Mouse (Mus musculus) hindbrain, embryonic 16.5 days (tissue): Measurements from ENCODE around the gene Edrf1. TPM values are rescaled to one million over a fixed set of nuclear protein-coding genes. Genes with fewer than 3 reads are reported as not detected.

Experiments
- ATAC-seq: fragments of 200-750 bp; cut with Nextera tagmentation; 2 replicates; pipeline ENCODE4 v1.8.0; 2017; ENCODE audit warnings: moderate TSS enrichment, moderate library complexity
- H3K27ac ChIP-seq: fragments of 300-500 bp; sonication (generic); 2 replicates; pipeline ENCODE4 v1.5.1; 2014; ENCODE audit warnings: low read depth, mild to moderate bottlenecking, control low read depth, low read length, moderate library complexity
- H3K27me3 ChIP-seq: fragments of 300-500 bp; sonication (generic); replicated peaks from 2 replicates; pipeline ENCODE4 v1.6.1; 2014; ENCODE audit warnings: low read length; ENCODE audit not compliant: control insufficient read depth, insufficient read depth
- H3K36me3 ChIP-seq: fragments of 300-500 bp; sonication (generic); 2 replicates; pipeline ENCODE4 v1.6.1; 2014; ENCODE audit warnings: mild to moderate bottlenecking, low read length, moderate library complexity, mixed read lengths; ENCODE audit not compliant: control insufficient read depth, insufficient read depth
- H3K4me1 ChIP-seq: fragments of 300-500 bp; sonication (generic); 2 replicates; pipeline ENCODE4 v1.6.1; 2014; ENCODE audit warnings: low read depth, low read length; ENCODE audit not compliant: control insufficient read depth, insufficient read depth
- H3K4me2 ChIP-seq: fragments of 300-500 bp; sonication (generic); 2 replicates; pipeline ENCODE4 v1.6.1; 2014; ENCODE audit warnings: mild to moderate bottlenecking, low read length, control low read depth, moderate library complexity
- H3K4me3 ChIP-seq: fragments of 300-500 bp; sonication (generic); 2 replicates; pipeline ENCODE4 v1.5.1; 2014; ENCODE audit warnings: mild to moderate bottlenecking, low read length, control low read depth, moderate library complexity
- H3K9ac ChIP-seq: fragments of 300-500 bp; sonication (generic); 2 replicates; pipeline ENCODE4 v1.6.1; 2014; ENCODE audit warnings: low read depth, mild to moderate bottlenecking, control low read depth, low read length, moderate library complexity
- H3K9me3 ChIP-seq: fragments of 300-500 bp; sonication (generic); 2 replicates; pipeline ENCODE4 v1.6.1; 2014; ENCODE audit warnings: mild to moderate bottlenecking, low read length, moderate library complexity; ENCODE audit not compliant: control insufficient read depth
- WGBS: fragments of 180-500 bp; shearing (Covaris S2); extraction: QIAGEN DNeasy Blood & Tissue Kit; methylation state at CpG from one replicate; pipeline ENCODE4 v1.1.7; 2014; 5-methylcytosine and 5-hydroxymethylcytosine counted together
- polyA plus RNA-seq: library from polyadenylated mRNA; unstranded; fragments of >200 nt; fragmentation: Nextera tagmentation; extraction: Ambion mirVana; gene quantifications from 2 replicates; pipeline ENCODE4 v1.2.1, GENCODE M21; 2015

Edrf1 gene
- polyA plus RNA-seq, 1 experiment from 2014 or later: 14.9 TPM

DNA sequence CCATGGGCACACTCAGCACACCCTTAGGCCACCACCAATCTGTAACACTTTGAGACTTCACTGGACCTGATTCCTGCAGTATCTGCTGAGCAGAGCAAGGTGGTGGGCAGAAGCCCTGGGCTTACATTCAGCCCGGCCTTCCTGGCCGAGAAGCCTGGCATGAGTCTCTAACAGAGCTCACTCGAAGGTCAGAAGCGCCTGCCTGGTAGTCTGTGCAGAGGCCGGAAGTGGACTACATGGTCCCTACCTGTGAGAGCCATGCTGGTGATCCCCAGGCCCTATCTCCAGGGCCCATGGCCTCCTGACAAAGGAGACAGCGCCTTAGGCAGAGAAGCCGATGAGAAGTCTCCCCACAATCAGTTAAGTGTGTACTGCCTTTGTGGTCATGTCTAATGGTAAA is 64.0 kb downstream of the Edrf1 start:
- H3K27ac ChIP-seq: no peak overlapping the region
- no peaks in the 10 kb centered on the region for H3K4me1 ChIP-seq
- no peak overlapping the region for H3K4me2 ChIP-seq
- 94% methylated on average over 7 of the region's 7 CpGs for WGBS
- no peaks in the 10 kb centered on the region for H3K9me3 ChIP-seq
- H3K36me3 ChIP-seq: no peaks in the 10 kb centered on the region; the same call in 1 of the 2 replicates
- no peaks in the 10 kb centered on the region for H3K27me3 ChIP-seq
- H3K4me3 ChIP-seq: no peak overlapping the region
- H3K9ac ChIP-seq: no peak overlapping the region
- no peak for ATAC-seq

DNA sequence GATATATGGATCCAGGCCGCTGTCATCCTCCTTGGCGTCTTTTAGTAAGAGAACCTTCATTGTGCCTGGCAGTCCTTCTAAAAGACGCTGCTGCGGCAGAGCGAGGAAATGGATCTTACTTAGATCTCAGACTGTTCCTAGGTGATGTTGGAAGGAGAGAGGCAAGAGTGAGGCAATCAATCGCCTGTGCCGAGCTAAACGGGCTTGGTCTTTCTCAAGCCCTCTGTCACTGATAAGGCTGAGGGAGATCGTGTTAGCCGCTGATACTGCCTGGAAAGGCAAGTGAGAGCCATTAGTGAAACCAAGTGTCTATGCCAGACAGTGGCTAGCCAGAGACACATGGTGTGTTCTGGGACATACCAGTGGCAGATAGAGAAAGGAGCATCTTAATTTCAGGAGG is 65.0 kb downstream of the Edrf1 start:
- no peak overlapping the region for H3K4me2 ChIP-seq
- no peaks in the 10 kb centered on the region for H3K4me1 ChIP-seq
- 93% methylated on average over 10 of the region's 10 CpGs for WGBS
- no peaks in the 10 kb centered on the region for H3K9me3 ChIP-seq
- H3K9ac ChIP-seq: no peak overlapping the region
- H3K27me3 ChIP-seq: no peaks in the 10 kb centered on the region
- ATAC-seq: no peak
- H3K4me3 ChIP-seq: no peak overlapping the region
- no peaks in the 10 kb centered on the region; the same call in 1 of the 2 replicates for H3K36me3 ChIP-seq
- no peak overlapping the region for H3K27ac ChIP-seq

DNA sequence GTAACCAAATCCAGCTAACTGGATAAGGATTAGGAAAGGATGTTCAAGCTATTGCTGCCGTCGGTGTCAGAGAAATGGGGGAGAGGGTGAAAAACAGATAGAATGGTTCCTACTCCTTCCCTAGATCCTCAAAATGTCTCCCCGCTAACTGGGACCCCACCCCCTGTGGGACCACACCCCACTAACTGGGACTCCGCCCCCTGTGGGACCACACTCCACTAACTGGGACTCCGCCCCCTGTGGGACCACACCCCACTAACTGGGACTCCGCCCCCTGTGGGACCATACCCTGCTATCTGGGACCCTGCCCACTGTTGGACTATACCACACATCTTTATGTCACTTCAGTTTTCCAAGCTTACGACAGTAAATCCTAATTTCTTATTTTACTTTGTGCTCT is 66.6 kb downstream of the Edrf1 start:
- WGBS: 94% methylated on average over 7 of the region's 7 CpGs

DNA sequence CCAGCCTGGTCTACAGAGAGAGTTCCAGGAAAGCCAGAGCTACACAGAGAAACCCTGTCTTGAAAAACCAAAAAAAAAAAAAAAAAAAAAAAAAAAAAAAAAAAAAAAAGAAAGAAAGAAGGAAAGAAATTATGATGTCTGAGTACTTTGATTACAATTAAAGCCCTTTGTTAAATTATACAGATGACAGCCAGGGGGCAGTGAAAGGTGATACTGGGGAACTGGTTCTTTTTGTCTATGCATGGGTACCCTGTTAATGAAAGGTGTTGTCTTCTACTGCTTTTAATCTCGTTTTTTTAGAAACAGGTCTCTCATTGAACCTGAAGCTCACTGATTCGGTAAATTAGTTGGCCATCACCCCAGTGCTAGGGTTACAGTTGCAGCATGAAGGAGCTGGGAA is 70.0 kb downstream of the Edrf1 start:
- ATAC-seq: no peak
- Histone ChIP-seq H3K4me1 (peaks cover 12% of the 10 kb centered on the region), H3K27me3 (no peaks in the 10 kb centered on the region), H3K36me3 (no peaks in the 10 kb centered on the region), H3K4me3 (no peak overlapping the region), H3K9ac (no peak overlapping the region), H3K4me2 (no peak overlapping the region), H3K27ac (no peak overlapping the region), H3K9me3 (no peaks in the 10 kb centered on the region)
- 88% methylated on average over 2 of the region's 2 CpGs for WGBS

More for the DNA sequence above, 66.6 kb downstream of the Edrf1 start:
- Histone ChIP-seq H3K4me1 (peaks cover 5% of the 10 kb centered on the region), H3K27ac (no peak overlapping the region), H3K36me3 (no peaks in the 10 kb centered on the region), H3K9me3 (no peaks in the 10 kb centered on the region), H3K4me3 (no peak overlapping the region), H3K4me2 (no peak overlapping the region), H3K27me3 (no peaks in the 10 kb centered on the region), H3K9ac (no peak overlapping the region)
- ATAC-seq: no peak

DNA sequence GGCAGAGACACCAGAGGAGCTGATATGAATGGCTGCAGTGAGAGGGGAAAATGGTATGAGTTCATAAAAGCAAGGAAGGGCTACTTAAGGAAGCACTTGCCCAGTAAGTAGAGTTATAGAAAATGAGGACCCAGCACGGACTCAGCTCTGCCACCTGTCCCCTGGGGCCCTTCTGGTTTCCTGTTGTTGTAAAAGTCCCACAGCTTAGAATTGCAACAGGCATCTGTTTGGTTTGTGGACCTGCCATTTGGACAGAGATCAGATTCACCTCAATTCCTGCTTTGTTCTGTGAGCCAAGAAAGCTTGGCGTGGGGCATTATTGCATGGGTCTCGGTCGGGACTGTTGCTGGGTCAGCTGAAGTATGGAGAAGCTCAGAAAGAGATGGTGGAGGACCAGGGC is 78.0 kb downstream of the Edrf1 start:
- WGBS: 86% methylated on average over 4 of the region's 4 CpGs
- H3K27me3 ChIP-seq: no peaks in the 10 kb centered on the region
- no peak overlapping the region for H3K9ac ChIP-seq
- H3K27ac ChIP-seq: no peak overlapping the region
- peaks cover 49% of the 10 kb centered on the region for H3K36me3 ChIP-seq
- no peak overlapping the region for H3K4me2 ChIP-seq
- ATAC-seq: no peak
- H3K4me1 ChIP-seq: no peaks in the 10 kb centered on the region
- no peaks in the 10 kb centered on the region for H3K9me3 ChIP-seq
- no peak overlapping the region for H3K4me3 ChIP-seq

DNA sequence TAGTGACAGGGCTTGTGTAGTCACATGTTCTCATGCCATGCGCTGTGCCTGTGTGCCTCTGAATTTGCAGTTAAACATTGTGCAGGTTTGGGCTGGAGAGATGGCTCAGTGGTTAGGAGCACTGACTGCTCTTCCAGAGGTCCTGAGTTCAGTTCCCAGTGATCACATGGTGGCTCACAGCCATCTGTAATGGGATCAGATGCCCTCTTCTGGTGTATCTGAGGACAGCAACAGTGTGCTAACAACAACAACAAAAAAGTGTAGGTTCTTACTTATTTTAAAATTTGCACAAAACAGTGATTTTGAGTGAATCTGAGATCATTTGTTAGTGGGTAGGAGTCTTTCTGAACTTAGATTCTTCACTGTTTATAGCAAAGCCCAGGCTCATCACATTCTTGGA is 81.2 kb downstream of the Edrf1 start:
- Histone ChIP-seq H3K9ac (no peak overlapping the region), H3K36me3 (peaks cover 71% of the 10 kb centered on the region), H3K4me3 (no peak overlapping the region), H3K4me2 (no peak overlapping the region), H3K27ac (no peak overlapping the region), H3K27me3 (no peaks in the 10 kb centered on the region), H3K9me3 (no peaks in the 10 kb centered on the region), H3K4me1 (no peaks in the 10 kb centered on the region)
- no peak for ATAC-seq
- WGBS: 89% methylated on average over 1 of the region's 1 CpGs

DNA sequence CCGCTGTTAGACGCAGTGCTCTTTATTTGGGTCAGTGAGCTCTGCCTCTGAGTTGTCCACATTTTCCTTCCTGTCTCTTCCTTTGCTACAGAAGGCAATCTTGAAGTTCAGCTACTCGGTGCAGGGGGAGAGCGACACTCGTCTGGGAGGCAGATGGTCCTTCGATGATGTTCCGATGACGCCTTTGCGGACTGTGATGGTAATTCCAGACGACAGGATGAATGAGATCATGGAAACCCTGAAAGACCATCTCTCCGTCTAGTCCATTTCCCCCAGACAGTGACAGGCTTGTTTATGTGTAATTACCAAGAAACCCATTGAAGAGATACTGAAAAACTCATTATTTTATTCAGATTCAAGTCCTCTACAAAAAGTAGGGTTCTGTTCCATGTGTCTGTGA is 83.3 kb downstream of the Edrf1 start:
- Histone ChIP-seq H3K4me3 (no peak overlapping the region), H3K27me3 (no peaks in the 10 kb centered on the region), H3K9ac (no peak overlapping the region), H3K4me2 (no peak overlapping the region), H3K4me1 (no peaks in the 10 kb centered on the region), H3K36me3 (peaks cover 60% of the 10 kb centered on the region), H3K27ac (no peak overlapping the region), H3K9me3 (no peaks in the 10 kb centered on the region)
- no peak for ATAC-seq
- WGBS: 85% methylated on average over 11 of the region's 11 CpGs

Other genes starting within 250 kb of the Edrf1 start
- gene Tex36, start 35.4 kb upstream of the Edrf1 start, polyA plus RNA-seq: not detected in 2 replicates
- 0.10 and 0.16 TPM in 2 replicates for gene Mmp21, start 42.5 kb downstream of the Edrf1 start, polyA plus RNA-seq
- gene Bccip, start 71.8 kb downstream of the Edrf1 start, polyA plus RNA-seq: 93.2 and 99.4 TPM in 2 replicates
- 51.9 and 52.0 TPM in 2 replicates for gene Uros, start 72.5 kb downstream of the Edrf1 start, polyA plus RNA-seq
- gene Fank1, start 139.3 kb downstream of the Edrf1 start, polyA plus RNA-seq: 4.6 and 5.5 TPM in 2 replicates
- 43.8 and 44.4 TPM in 2 replicates for gene Dhx32, start 145.2 kb downstream of the Edrf1 start, polyA plus RNA-seq